Mouse (Mus musculus): ENCODE measurements around the gene Tas2r139. TPM values are rescaled to one million over a fixed set of nuclear protein-coding genes. Genes with fewer than 3 reads are reported as not detected.
"Not testable (repeated sequence)": the region's sequence is repeated elsewhere in the genome, so short reads cannot be mapped to it uniquely, and the experiment has no call there.

The Tas2r139 gene
- not detected in 2 replicates for polyA plus RNA-seq (2015; fragmentation: Nextera tagmentation; extraction: Ambion mirVana)

GRCm38 (mm10) chr6:42140636-42141035, at the start of gene Tas2r139:
TSS of gene Tas2r139 (plus strand) at chr6:42140936.
- H3K9ac ChIP-seq: no peak within 1 kb of the TSS
- ATAC-seq (ENCODE audit: low read depth): no peak
- H3K27me3 ChIP-seq: no peaks in the 10 kb centered on the region
- no peak within 1 kb of the TSS for H3K4me2 ChIP-seq
- no peaks in the 10 kb centered on the region for H3K4me1 ChIP-seq (replicated peaks)
- WGBS: 78% methylated on average over 3 of the region's 3 CpGs
- H3K4me3 ChIP-seq: no peak within 1 kb of the TSS
- no peak within 1 kb of the TSS for H3K27ac ChIP-seq (replicated peaks)
- no peaks in the 10 kb centered on the region for H3K36me3 ChIP-seq
- H3K9me3 ChIP-seq: no peaks in the 10 kb centered on the region

GRCm38 (mm10) chr6:42151115-42151514, 10.4 kb downstream of the Tas2r139 start:
- H3K9me3 ChIP-seq: not testable (repeated sequence)

GRCm38 (mm10) chr6:42182462-42182861, 41.7 kb downstream of the Tas2r139 start:
- Histone ChIP-seq H3K4me1 (replicated peaks) (no peaks in the 10 kb centered on the region), H3K36me3 (no peaks in the 10 kb centered on the region), H3K9me3 (no peaks in the 10 kb centered on the region), H3K4me2 (no peak overlapping the region), H3K27ac (replicated peaks) (no peak overlapping the region), H3K27me3 (no peaks in the 10 kb centered on the region), H3K4me3 (no peak overlapping the region), H3K9ac (no peak overlapping the region)
- 64% methylated on average over 1 of the region's 1 CpGs for WGBS
- no peak for ATAC-seq (ENCODE audit: low read depth)

More at GRCm38 (mm10) chr6:42151115-42151514, 10.4 kb downstream of the Tas2r139 start:
- not testable (repeated sequence) for H3K27ac ChIP-seq (replicated peaks); ATAC-seq (ENCODE audit: low read depth); H3K4me1 ChIP-seq (replicated peaks); H3K4me3 ChIP-seq; H3K36me3 ChIP-seq; H3K9ac ChIP-seq; H3K27me3 ChIP-seq; H3K4me2 ChIP-seq
- whole genome bisulfite sequencing: 76% methylated on average over 15 of the region's 15 CpGs

GRCm38 (mm10) chr6:42186230-42186629, 45.5 kb downstream of the Tas2r139 start:
- no peaks in the 10 kb centered on the region for H3K36me3 ChIP-seq
- H3K4me2 ChIP-seq: no peak overlapping the region
- H3K4me1 ChIP-seq (replicated peaks): no peaks in the 10 kb centered on the region
- no peak overlapping the region for H3K27ac ChIP-seq (replicated peaks)
- H3K27me3 ChIP-seq: no peaks in the 10 kb centered on the region
- no peak for ATAC-seq (ENCODE audit: low read depth)
- no peak overlapping the region for H3K9ac ChIP-seq
- WGBS: 63% methylated on average over 3 of the region's 3 CpGs
- no peaks in the 10 kb centered on the region for H3K9me3 ChIP-seq
- H3K4me3 ChIP-seq: no peak overlapping the region

Other genes with a start within 250 kb of the Tas2r139 start
- gene Sval1, start 189.3 kb upstream of the Tas2r139 start, polyA plus RNA-seq (2015; fragmentation: Nextera tagmentation; extraction: Ambion mirVana): not detected in 2 replicates
- not detected in 2 replicates for gene Sval3, start 172.8 kb upstream of the Tas2r139 start, polyA plus RNA-seq (2015; fragmentation: Nextera tagmentation; extraction: Ambion mirVana)
- not detected in 2 replicates for gene Sva, start 102.5 kb upstream of the Tas2r139 start, polyA plus RNA-seq (2015; fragmentation: Nextera tagmentation; extraction: Ambion mirVana)
- not detected in 2 replicates for gene Tas2r144, start 74.4 kb downstream of the Tas2r139 start, polyA plus RNA-seq (2015; fragmentation: Nextera tagmentation; extraction: Ambion mirVana)
- 17.7 and 17.8 TPM in 2 replicates for gene Gstk1, start 105.0 kb downstream of the Tas2r139 start, polyA plus RNA-seq (2015; fragmentation: Nextera tagmentation; extraction: Ambion mirVana)
- 0.26 and 0.28 TPM in 2 replicates for gene Tmem139, start 121.0 kb downstream of the Tas2r139 start, polyA plus RNA-seq (2015; fragmentation: Nextera tagmentation; extraction: Ambion mirVana)
- 39.1 and 45.5 TPM in 2 replicates for gene Casp2, start 124.0 kb downstream of the Tas2r139 start, polyA plus RNA-seq (2015; fragmentation: Nextera tagmentation; extraction: Ambion mirVana)
- gene Clcn1, start 145.7 kb downstream of the Tas2r139 start, polyA plus RNA-seq (2015; fragmentation: Nextera tagmentation; extraction: Ambion mirVana): 1.7 and 2.0 TPM in 2 replicates
- 7.4 and 8.1 TPM in 2 replicates for gene Fam131b, start 183.7 kb downstream of the Tas2r139 start, polyA plus RNA-seq (2015; fragmentation: Nextera tagmentation; extraction: Ambion mirVana)
- gene Zyx, start 208.7 kb downstream of the Tas2r139 start, polyA plus RNA-seq (2015; fragmentation: Nextera tagmentation; extraction: Ambion mirVana): 56.4 and 56.5 TPM in 2 replicates
- 0.24 and 0.61 TPM in 2 replicates for gene Epha1, start 232.3 kb downstream of the Tas2r139 start, polyA plus RNA-seq (2015; fragmentation: Nextera tagmentation; extraction: Ambion mirVana)

Data from neural tube, embryonic 13.5 days (tissue).